8 mouse cellular contexts compared by ENCODE assay signal in the genomic region with DNA sequence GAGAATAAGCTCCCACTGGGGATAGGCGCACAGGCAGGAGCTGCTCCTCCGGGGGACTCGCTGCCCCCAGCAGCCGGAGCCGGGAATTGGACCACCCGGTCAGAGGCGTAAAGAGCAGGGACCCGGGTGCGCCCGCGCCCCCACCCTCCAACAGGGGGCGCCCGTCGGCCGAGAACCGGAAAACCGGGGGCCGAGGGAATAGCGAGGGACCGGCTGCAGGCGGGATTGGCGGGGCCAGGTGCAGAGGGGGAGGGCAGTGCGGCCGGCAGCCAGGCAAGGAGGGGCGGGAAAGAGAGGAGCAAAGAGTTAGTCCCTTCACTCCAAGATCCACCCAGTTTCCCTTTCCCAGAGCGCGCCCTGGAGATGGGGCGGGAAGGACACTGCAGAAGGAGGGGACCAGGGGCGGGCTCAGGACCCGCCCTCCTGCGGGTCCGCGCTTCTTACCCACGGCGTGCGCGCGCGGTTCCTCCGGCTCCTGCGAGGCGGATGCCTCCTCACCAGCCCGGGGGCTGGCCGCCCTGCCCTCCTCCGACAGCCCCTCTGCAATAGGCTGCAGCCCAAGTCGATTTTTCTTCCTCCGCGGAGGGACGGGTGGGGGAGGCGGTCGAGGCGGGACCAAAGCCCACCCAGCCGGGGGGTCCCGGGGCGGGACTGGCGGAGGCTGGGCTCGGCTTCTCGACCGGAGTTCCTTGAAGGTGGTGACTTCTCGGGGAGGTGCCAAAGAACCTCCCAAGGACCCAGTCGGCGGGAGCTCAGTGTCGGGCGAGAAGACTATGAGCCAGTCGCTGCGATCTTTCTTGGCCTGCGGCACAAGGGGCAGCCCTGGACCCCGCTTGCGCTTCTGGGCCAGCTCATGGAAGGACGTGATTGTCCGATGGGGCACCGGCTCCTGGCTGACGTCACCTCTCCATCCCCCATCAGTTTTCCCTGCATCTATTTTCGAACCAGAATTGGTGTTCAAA. TPM values are rescaled to one million over a fixed set of nuclear protein-coding genes. Genes with fewer than 3 reads are reported as not detected.
DNase-seq lines count a peak whose midpoint lies in the region; ATAC-seq and TF ChIP-seq lines count a peak whose summit lies in the region.

No protein-coding gene starts in this region.

- peaks cover 25% of the 10 kb centered on the region for H3K27me3 ChIP-seq in embryonic facial prominence, embryonic 13.5 days
- no peaks in the 10 kb centered on the region for H3K27me3 ChIP-seq in heart, adult 2 months (ENCODE audit: control insufficient read depth, insufficient read depth, low read length)
- H3K27me3 ChIP-seq in limb, embryonic 14.5 days (ENCODE audit: control insufficient read depth, insufficient read depth, low read length), result peaks cover 8% of the 10 kb centered on the region; the same call in 1 of the 2 replicates
- no peaks in the 10 kb centered on the region for H3K27me3 ChIP-seq in midbrain, embryonic 16.5 days (ENCODE audit: control insufficient read depth, insufficient read depth, low read depth, low read length)

- ATAC-seq in embryonic facial prominence, embryonic 13.5 days (ENCODE audit: insufficient number of reproducible peaks, insufficient read depth, low FRiP score, low TSS enrichment, low read depth), result peak; percentile 74
- ATAC-seq in limb, embryonic 14.5 days (ENCODE audit: low FRiP score, low read depth), result peak; percentile 78
- peak; percentile 46 for ATAC-seq in midbrain, embryonic 16.5 days

- TF ChIP-seq EP300 in heart, adult 2 months (IDR thresholded peaks at IDR 0.05; ENCODE audit: insufficient read depth, low read depth, low read length), result no peak

- peak overlapping the region; percentile 64 for H3K4me3 ChIP-seq in embryonic facial prominence, embryonic 13.5 days
- peak overlapping the region; percentile 83 for H3K4me3 ChIP-seq in heart, adult 2 months
- peak overlapping the region; percentile 69 for H3K4me3 ChIP-seq in limb, embryonic 14.5 days (replicated peaks; ENCODE audit: low read length)
- peak overlapping the region; percentile 82 for H3K4me3 ChIP-seq in midbrain, embryonic 16.5 days (ENCODE audit: low read depth, low read length)

- H3K9ac ChIP-seq in embryonic facial prominence, embryonic 13.5 days, result peak overlapping the region; percentile 76
- H3K9ac ChIP-seq in heart, adult 2 months (ENCODE audit: low read depth, low read length), result peak overlapping the region; percentile 79
- peak overlapping the region; percentile 66 for H3K9ac ChIP-seq in limb, embryonic 14.5 days (ENCODE audit: low read depth, low read length, severe bottlenecking)
- H3K9ac ChIP-seq in midbrain, embryonic 16.5 days (ENCODE audit: low read depth, low read length), result peak overlapping the region; percentile 86

- DNase-seq in A20 (ENCODE audit: low read depth, low spot score), result peak; percentile 89
- DNase-seq in adrenal gland, postnatal 36 days, result peak; percentile 91 to 92
- DNase-seq in heart, adult 2 months, result peak; percentile 89 to 92
- peak; percentile 78 to 83 for DNase-seq in kidney, adult 8-10 months
- peak; percentile 89 for DNase-seq in limb, embryonic 14.5 days (ENCODE audit: low spot score)
- peak; percentile 66 to 68 for DNase-seq in spleen, postnatal 36 days (ENCODE audit: low spot score in 2 of 2)

- intact Hi-C loops in heart, adult 2 months (cut with DNase I), result loop anchor here (2.0 kb wide), 1 partner anchor 124 kb away; the partner anchor contains the start of gene Thbs3

- H3K36me3 ChIP-seq in embryonic facial prominence, embryonic 13.5 days, result peaks cover 40% of the 10 kb centered on the region
- no peaks in the 10 kb centered on the region for H3K36me3 ChIP-seq in heart, adult 2 months (ENCODE audit: control insufficient read depth, insufficient read depth, low read length)
- H3K36me3 ChIP-seq in limb, embryonic 14.5 days (ENCODE audit: control insufficient read depth, insufficient read depth, low read length), result peaks cover 21% of the 10 kb centered on the region
- peaks cover 35% of the 10 kb centered on the region for H3K36me3 ChIP-seq in midbrain, embryonic 16.5 days (ENCODE audit: control insufficient read depth, insufficient read depth, low read length)

- H3K79me2 ChIP-seq in heart, adult 2 months (replicated peaks; ENCODE audit: control insufficient read depth, insufficient read depth, low read length), result no peaks in the 10 kb centered on the region

- H3K4me1 ChIP-seq in embryonic facial prominence, embryonic 13.5 days, result peaks cover 39% of the 10 kb centered on the region
- peaks cover 3% of the 10 kb centered on the region for H3K4me1 ChIP-seq in heart, adult 2 months (ENCODE audit: control insufficient read depth, insufficient read depth, low read length)
- peaks cover 36% of the 10 kb centered on the region for H3K4me1 ChIP-seq in limb, embryonic 14.5 days (ENCODE audit: control insufficient read depth, insufficient read depth, low read length)
- peaks cover 19% of the 10 kb centered on the region for H3K4me1 ChIP-seq in midbrain, embryonic 16.5 days (ENCODE audit: control insufficient read depth, insufficient read depth, low read length)

- under 1% methylated on average over 71 of the region's 74 CpGs for WGBS in embryonic facial prominence, embryonic 13.5 days
- WGBS in heart, adult 2 months, result 1% methylated on average over 67 of the region's 74 CpGs
- WGBS in limb, embryonic 14.5 days, result under 1% methylated on average over 51 of the region's 74 CpGs
- WGBS in midbrain, embryonic 16.5 days, result under 1% methylated on average over 61 of the region's 74 CpGs

- TF ChIP-seq CTCF in heart, adult 2 months (IDR thresholded peaks at IDR 0.05), result peak; percentile 96

- H3K9me3 ChIP-seq in embryonic facial prominence, embryonic 13.5 days, result no peaks in the 10 kb centered on the region
- no peaks in the 10 kb centered on the region for H3K9me3 ChIP-seq in limb, embryonic 14.5 days (ENCODE audit: control insufficient read depth, low read length)
- no peaks in the 10 kb centered on the region for H3K9me3 ChIP-seq in midbrain, embryonic 16.5 days (replicated peaks; ENCODE audit: control insufficient read depth, low read length, poor library complexity, severe bottlenecking)

- no peak for TF ChIP-seq POLR2A in heart, adult 2 months (IDR thresholded peaks at IDR 0.05; ENCODE audit: insufficient read depth, low read depth, low read length)
- TF ChIP-seq POLR2A in limb, embryonic 14.5 days (IDR thresholded peaks at IDR 0.05; ENCODE audit: borderline replicate concordance, extremely low read depth, insufficient read depth, insufficient read length), result no peak

- H3K4me2 ChIP-seq in embryonic facial prominence, embryonic 13.5 days, result peak overlapping the region; percentile 99
- H3K4me2 ChIP-seq in limb, embryonic 14.5 days (replicated peaks; ENCODE audit: low read depth, low read length, severe bottlenecking), result peak overlapping the region; percentile 100
- H3K4me2 ChIP-seq in midbrain, embryonic 16.5 days (ENCODE audit: low read length), result peak overlapping the region; percentile 97

- H3K27ac ChIP-seq in embryonic facial prominence, embryonic 13.5 days, result peak overlapping the region; percentile 89
- H3K27ac ChIP-seq in heart, adult 2 months, result peak overlapping the region; percentile 94
- peak overlapping the region; percentile 87 for H3K27ac ChIP-seq in limb, embryonic 14.5 days (replicated peaks; ENCODE audit: low read depth, low read length)
- peak overlapping the region; percentile 79 for H3K27ac ChIP-seq in midbrain, embryonic 16.5 days (ENCODE audit: low read length)

RNA-seq across cellular contexts. Expression of gene Rusc1, which starts 2.1 kb away (rescaled TPM):
- 10 to 100 TPM; 26.9 to 30.8 TPM for total RNA-seq in adrenal gland, postnatal 36 days (2021)
- 23.3 and 25.0 TPM in 2 replicates for polyA plus RNA-seq in embryonic facial prominence, embryonic 13.5 days (2015; fragmentation: Nextera tagmentation; extraction: Ambion mirVana)
- 10 to 100 TPM; 26.4 to 30.9 TPM for total RNA-seq in heart, adult 2 months (2021)
- 38.8 and 50.4 TPM in 2 replicates for polyA plus RNA-seq in heart, adult 2 months (2012; rRNA removed)
- polyA plus RNA-seq in limb, embryonic 14.5 days (2012; rRNA removed), result 56.6 and 64.2 TPM in 2 replicates
- polyA plus RNA-seq in limb, embryonic 14.5 days (2014; fragmentation: Nextera tagmentation; extraction: Ambion mirVana), result 24.8 and 27.5 TPM in 2 replicates
- polyA plus RNA-seq in midbrain, embryonic 16.5 days (2015; fragmentation: Nextera tagmentation; extraction: Ambion mirVana), result 101 and 103 TPM in 2 replicates

RNA-seq across cellular contexts. Expression of gene Gm43738, which starts 9.9 kb away (rescaled TPM):
- total RNA-seq in adrenal gland, postnatal 36 days (2021), result under 1 TPM in 1 of 2 experiments, not detected in 1; 0.17 TPM
- not detected in 2 replicates for polyA plus RNA-seq in embryonic facial prominence, embryonic 13.5 days (2015; fragmentation: Nextera tagmentation; extraction: Ambion mirVana)
- total RNA-seq in heart, adult 2 months (2021), result not detected
- not detected in 2 replicates for polyA plus RNA-seq in heart, adult 2 months (2012; rRNA removed)
- polyA plus RNA-seq in limb, embryonic 14.5 days (2012; rRNA removed), result 0.03 TPM in 1 of 2 replicates, not detected in the other
- polyA plus RNA-seq in limb, embryonic 14.5 days (2014; fragmentation: Nextera tagmentation; extraction: Ambion mirVana), result not detected in 2 replicates
- 0.14 TPM in 1 of 2 replicates, not detected in the other for polyA plus RNA-seq in midbrain, embryonic 16.5 days (2015; fragmentation: Nextera tagmentation; extraction: Ambion mirVana)

RNA-seq across cellular contexts. Expression of gene Fdps, which starts 10.8 kb away (rescaled TPM):
- total RNA-seq in adrenal gland, postnatal 36 days (2021), result 100 to 1,000 TPM; 353 to 497 TPM
- polyA plus RNA-seq in embryonic facial prominence, embryonic 13.5 days (2015; fragmentation: Nextera tagmentation; extraction: Ambion mirVana), result 193 and 231 TPM in 2 replicates
- total RNA-seq in heart, adult 2 months (2021), result 10 to 100 TPM; 20.8 to 21.1 TPM
- 22.5 and 29.6 TPM in 2 replicates for polyA plus RNA-seq in heart, adult 2 months (2012; rRNA removed)
- polyA plus RNA-seq in limb, embryonic 14.5 days (2012; rRNA removed), result 118 and 119 TPM in 2 replicates
- polyA plus RNA-seq in limb, embryonic 14.5 days (2014; fragmentation: Nextera tagmentation; extraction: Ambion mirVana), result 172 and 215 TPM in 2 replicates
- 512 and 577 TPM in 2 replicates for polyA plus RNA-seq in midbrain, embryonic 16.5 days (2015; fragmentation: Nextera tagmentation; extraction: Ambion mirVana)

RNA-seq across cellular contexts. Expression of gene Pklr, which starts 45.0 kb away (rescaled TPM):
- not detected for total RNA-seq in adrenal gland, postnatal 36 days (2021)
- polyA plus RNA-seq in embryonic facial prominence, embryonic 13.5 days (2015; fragmentation: Nextera tagmentation; extraction: Ambion mirVana), result 2.0 TPM in 1 of 2 replicates, not detected in the other
- not detected for total RNA-seq in heart, adult 2 months (2021)
- 0.06 TPM in 1 of 2 replicates, not detected in the other for polyA plus RNA-seq in heart, adult 2 months (2012; rRNA removed)
- polyA plus RNA-seq in limb, embryonic 14.5 days (2012; rRNA removed), result 0.27 and 0.50 TPM in 2 replicates
- polyA plus RNA-seq in limb, embryonic 14.5 days (2014; fragmentation: Nextera tagmentation; extraction: Ambion mirVana), result 0.14 and 0.23 TPM in 2 replicates
- 0.30 TPM in 1 of 2 replicates, not detected in the other for polyA plus RNA-seq in midbrain, embryonic 16.5 days (2015; fragmentation: Nextera tagmentation; extraction: Ambion mirVana)

Comparison
In these comparisons a context has a peak if more than half of its experiments do, and no peak if none do; other contexts are left out.
1. Peak in every context shown above with its lines: DNase-seq, ATAC-seq, H3K4me3 ChIP-seq and H3K27ac ChIP-seq.